Mouse (Mus musculus) olfactory bulb, adult 2 months (tissue): Measurements from ENCODE around the gene Pom121.

Source experiments
- CTCF ChIP-seq: fragments of 200-500 bp; IDR thresholded peaks from 2 replicates; pipeline ENCODE4 v1.5.1; 2012; ENCODE audit warnings: low read depth, mild to moderate bottlenecking, low read length, moderate library complexity; ENCODE audit not compliant: insufficient read depth
- POLR2A ChIP-seq: fragments of 200-500 bp; IDR thresholded peaks from 2 replicates; pipeline ENCODE4 v1.6.1; 2012; ENCODE audit warnings: mild to moderate bottlenecking, low read depth, low read length, moderate library complexity; ENCODE audit not compliant: insufficient read depth

GRCm38 (mm10) chr5:135435039-135435438 is 40.7 kb upstream of the Pom121 start:
- TF ChIP-seq POLR2A = no peak
- TF ChIP-seq CTCF = no peak
